Mouse (Mus musculus) thymus, adult 2 months (tissue): Measurements from ENCODE around the gene Faap100.

Experiments
- CTCF ChIP-seq: fragments of 200-500 bp; IDR thresholded peaks from 2 replicates; pipeline ENCODE4 v1.5.1; 2012; ENCODE audit warnings: mild to moderate bottlenecking, control low read depth, low read length, moderate library complexity, borderline replicate concordance; ENCODE audit not compliant: control insufficient read depth, poor library complexity, insufficient read depth; ENCODE audit errors: extremely low read depth
- POLR2A ChIP-seq: fragments of 200-500 bp; IDR thresholded peaks from 2 replicates; pipeline ENCODE4 v1.6.1; 2012; ENCODE audit warnings: mild to moderate bottlenecking, low read length, control low read depth, moderate library complexity; ENCODE audit not compliant: control insufficient read depth, poor library complexity, insufficient read depth; ENCODE audit errors: extremely low read depth

GRCm38 (mm10) chr11:120380271-120380670 is 1.7 kb upstream of the Faap100 start:
- no peak for TF ChIP-seq POLR2A
- no peak for TF ChIP-seq CTCF
